Mouse (Mus musculus) layer of hippocampus, adult 18-20 months (tissue): ENCODE data around the gene Tbc1d2b. TPM values are rescaled to one million over a fixed set of nuclear protein-coding genes. Genes with fewer than 3 reads are reported as not detected.

ENCODE experiments used
- DNase-seq, 2 experiments: peaks; one replicate each; pipeline ENCODE4 v3.0.0; 2022; ENCODE audit warnings: low spot score in 2 of 2
- total RNA-seq, 2 experiments: library from RNA; stranded (reverse); gene quantifications; 2 replicates each; pipeline ENCODE4 v1.2.3; 2021

Gene Tbc1d2b
- total RNA-seq, 2 experiments from 2014 or later = 9.1 to 13.5 TPM

- no peak for DNase-seq
Measured at GRCm38 (mm10) chr9:90266059-90266458, 4.5 kb downstream of the Tbc1d2b start.

GRCm38 (mm10) chr9:90265322-90266039, 5.1 kb downstream of the Tbc1d2b start:
- DNase-seq = no peak

- DNase-seq = no peak
Measured at GRCm38 (mm10) chr9:90263340-90263679, 7.3 kb downstream of the Tbc1d2b start.

- no peak for DNase-seq
Measured at GRCm38 (mm10) chr9:90262591-90263339, 7.8 kb downstream of the Tbc1d2b start.

- no peak for DNase-seq
Measured at GRCm38 (mm10) chr9:90262063-90262462, 8.5 kb downstream of the Tbc1d2b start.

GRCm38 (mm10) chr9:90260600-90261375, 9.8 kb downstream of the Tbc1d2b start:
- no peak for DNase-seq

GRCm38 (mm10) chr9:90260079-90260478, 10.5 kb downstream of the Tbc1d2b start:
- no peak for DNase-seq

- DNase-seq = no peak
Measured at GRCm38 (mm10) chr9:90259400-90259950, 11.1 kb downstream of the Tbc1d2b start.

GRCm38 (mm10) chr9:90257754-90258531, 12.7 kb downstream of the Tbc1d2b start:
- DNase-seq = no peak

GRCm38 (mm10) chr9:90257220-90257619, 13.4 kb downstream of the Tbc1d2b start:
- no peak for DNase-seq

- DNase-seq = no peak
Measured at GRCm38 (mm10) chr9:90255844-90256405, 14.7 kb downstream of the Tbc1d2b start.

- no peak for DNase-seq
Measured at GRCm38 (mm10) chr9:90253181-90253580, 17.4 kb downstream of the Tbc1d2b start.

- peak in 1 of 2 experiments; percentile 27 for DNase-seq
Measured at GRCm38 (mm10) chr9:90250964-90251750, 19.4 kb downstream of the Tbc1d2b start.

GRCm38 (mm10) chr9:90250141-90250775, 20.3 kb downstream of the Tbc1d2b start:
- DNase-seq = no peak

- DNase-seq = no peak
Measured at GRCm38 (mm10) chr9:90249036-90249435, 21.6 kb downstream of the Tbc1d2b start.

GRCm38 (mm10) chr9:90248326-90248725, 22.3 kb downstream of the Tbc1d2b start:
- DNase-seq = no peak

- no peak for DNase-seq
Measured at GRCm38 (mm10) chr9:90247316-90247715, 23.3 kb downstream of the Tbc1d2b start.

GRCm38 (mm10) chr9:90245781-90246180, 24.8 kb downstream of the Tbc1d2b start:
- no peak for DNase-seq

GRCm38 (mm10) chr9:90245206-90245605, 25.4 kb downstream of the Tbc1d2b start:
- no peak for DNase-seq
